Mouse (Mus musculus): ENCODE results near the gene Olfr698. TPM values are rescaled to one million over a fixed set of nuclear protein-coding genes. Genes with fewer than 3 reads are reported as not detected.
"Not testable (repeated sequence)": the region's sequence is repeated elsewhere in the genome, so short reads cannot be mapped to it uniquely, and the experiment has no call there.

Gene Olfr698
- not detected in 2 replicates for polyA plus RNA-seq (2014; fragmentation: Nextera tagmentation; extraction: Ambion mirVana)

DNA sequence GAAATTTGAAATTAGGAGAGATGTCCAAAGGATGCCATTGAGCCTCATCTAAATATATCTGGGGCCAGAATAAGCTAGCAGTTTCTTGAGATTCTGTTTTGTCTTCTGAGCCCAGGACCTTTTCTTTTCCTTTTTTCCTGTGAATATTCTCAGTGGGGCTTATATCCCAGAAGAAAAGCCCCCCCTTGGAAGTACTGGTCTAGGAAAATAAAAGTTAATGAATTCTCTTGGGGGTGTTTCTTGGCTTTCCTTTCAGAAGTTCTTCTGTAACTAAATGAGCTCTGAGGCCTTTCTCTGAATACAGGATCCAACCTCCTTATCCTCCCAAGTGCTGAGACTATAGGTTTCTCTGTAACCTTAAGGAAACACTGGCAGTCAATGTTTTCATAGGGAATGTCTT is at the start of gene Olfr698:
Olfr698 (minus strand) TSS at position 101 of the 400 bp plus-strand sequence.
- ATAC-seq (replicated peaks; ENCODE audit: low FRiP score) (no peak), DNase-seq (ENCODE audit: low spot score) (no peak)
- H3K4me1 ChIP-seq (replicated peaks; ENCODE audit: control insufficient read depth, insufficient read depth, low read length), result no peaks in the 10 kb centered on the region
- H3K9me3 ChIP-seq (ENCODE audit: control insufficient read depth, low read length), result no peaks in the 10 kb centered on the region
- no peaks in the 10 kb centered on the region for H3K36me3 ChIP-seq (ENCODE audit: control insufficient read depth, insufficient read depth, low read length)
- no peak within 1 kb of the TSS for H3K27ac ChIP-seq (ENCODE audit: low read depth, low read length)
- H3K4me3 ChIP-seq (ENCODE audit: low read depth, low read length), result no peak within 1 kb of the TSS
- H3K27me3 ChIP-seq (ENCODE audit: control insufficient read depth, insufficient read depth, low read length), result no peaks in the 10 kb centered on the region
- H3K9ac ChIP-seq (ENCODE audit: low read length), result no peak within 1 kb of the TSS
- no peak within 1 kb of the TSS for H3K4me2 ChIP-seq (ENCODE audit: low read depth, low read length, severe bottlenecking)

DNA sequence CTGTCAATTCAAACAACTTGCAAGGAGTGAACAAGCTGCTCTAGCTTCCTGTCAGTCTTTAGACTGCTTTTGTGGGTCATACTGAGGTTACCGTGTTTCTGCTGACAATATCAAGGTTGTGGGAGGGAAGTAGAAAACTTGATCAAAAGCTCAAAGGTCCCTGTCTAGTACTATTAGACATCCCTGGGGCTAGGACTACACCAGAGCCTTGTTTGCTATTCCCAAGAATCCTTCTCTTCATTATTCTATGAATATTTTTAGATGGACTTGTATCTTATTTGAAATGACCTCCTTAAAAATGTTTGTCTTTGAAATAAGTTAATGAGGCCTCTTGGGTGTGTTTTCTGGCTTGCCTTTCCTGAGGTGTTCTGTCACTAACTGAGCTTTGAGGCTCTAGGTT is 37.9 kb upstream of the Olfr698 start, which contains the start of gene Olfr699:
Olfr699 (minus strand) TSS at position 101 of the 400 bp plus-strand sequence.
- no peak for ATAC-seq (replicated peaks; ENCODE audit: low FRiP score)
- WGBS, result 90% methylated on average over 1 of the region's 1 CpGs
- no peak within 1 kb of the TSS for H3K27ac ChIP-seq (ENCODE audit: low read depth, low read length)

DNA sequence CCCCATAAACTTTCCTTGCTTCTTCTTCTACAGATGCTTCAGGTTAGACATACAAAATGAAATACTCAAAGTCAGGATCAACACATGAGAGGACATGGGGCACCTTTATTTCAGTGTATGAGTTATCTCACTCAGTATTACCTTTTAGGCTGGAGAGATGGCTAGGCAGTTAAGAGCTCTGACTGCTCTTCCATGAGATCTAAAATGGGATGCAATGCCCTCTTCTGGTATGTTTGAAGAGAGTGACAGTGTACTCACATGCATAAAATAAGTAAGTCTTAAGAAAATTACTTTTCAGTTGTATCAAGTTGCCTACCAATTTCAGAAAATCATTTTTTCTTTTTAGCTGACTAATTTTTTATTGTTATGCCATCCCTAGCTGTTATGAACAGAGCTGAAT is 33.1 kb upstream of the Olfr698 start:
- no peak overlapping the region for H3K4me2 ChIP-seq (ENCODE audit: low read depth, low read length, severe bottlenecking)
- H3K27me3 ChIP-seq (ENCODE audit: control insufficient read depth, insufficient read depth, low read length), result no peaks in the 10 kb centered on the region
- H3K27ac ChIP-seq (ENCODE audit: low read depth, low read length), result no peak overlapping the region
- H3K4me1 ChIP-seq (replicated peaks; ENCODE audit: control insufficient read depth, insufficient read depth, low read length), result no peaks in the 10 kb centered on the region
- no peak overlapping the region for H3K9ac ChIP-seq (ENCODE audit: low read length)
- no peak for DNase-seq (ENCODE audit: low spot score)
- no peaks in the 10 kb centered on the region for H3K9me3 ChIP-seq (ENCODE audit: control insufficient read depth, low read length)
- no peak overlapping the region for H3K4me3 ChIP-seq (ENCODE audit: low read depth, low read length)
- no peaks in the 10 kb centered on the region for H3K36me3 ChIP-seq (ENCODE audit: control insufficient read depth, insufficient read depth, low read length)
- no peak for ATAC-seq (replicated peaks; ENCODE audit: low FRiP score)

More for the DNA sequence above, 37.9 kb upstream of the Olfr698 start, which contains the start of gene Olfr699:
- no peaks in the 10 kb centered on the region for H3K27me3 ChIP-seq (ENCODE audit: control insufficient read depth, insufficient read depth, low read length)
- no peaks in the 10 kb centered on the region for H3K4me1 ChIP-seq (replicated peaks; ENCODE audit: control insufficient read depth, insufficient read depth, low read length)
- no peak within 1 kb of the TSS for H3K9ac ChIP-seq (ENCODE audit: low read length)
- no peak within 1 kb of the TSS for H3K4me2 ChIP-seq (ENCODE audit: low read depth, low read length, severe bottlenecking)
- H3K36me3 ChIP-seq (ENCODE audit: control insufficient read depth, insufficient read depth, low read length), result no peaks in the 10 kb centered on the region
- H3K9me3 ChIP-seq (ENCODE audit: control insufficient read depth, low read length), result no peaks in the 10 kb centered on the region
- H3K4me3 ChIP-seq (ENCODE audit: low read depth, low read length), result no peak within 1 kb of the TSS
- DNase-seq (ENCODE audit: low spot score), result no peak

DNA sequence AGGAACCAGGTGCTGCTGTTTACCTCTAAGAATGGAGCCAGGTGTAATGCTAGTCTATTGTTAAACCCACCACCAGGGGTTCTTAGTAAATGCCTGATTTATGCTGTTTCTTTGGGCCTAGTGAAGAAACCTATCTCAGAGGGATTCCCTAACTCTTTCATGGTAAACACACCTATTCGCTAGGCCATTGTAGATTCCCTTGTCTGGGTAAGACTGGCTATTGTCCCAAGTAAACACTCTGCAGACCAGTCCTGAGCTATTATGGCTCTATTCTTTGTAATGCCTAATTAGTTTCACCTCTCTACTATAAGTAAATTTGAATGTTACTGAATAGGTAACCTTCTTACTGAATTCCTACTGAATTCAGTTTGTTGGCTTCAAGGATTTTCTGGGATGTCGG is 5.8 kb upstream of the Olfr698 start:
- 84% methylated on average over 2 of the region's 2 CpGs for WGBS
- not testable (repeated sequence) for H3K4me3 ChIP-seq (ENCODE audit: low read depth, low read length); ATAC-seq (replicated peaks; ENCODE audit: low FRiP score); H3K27me3 ChIP-seq (ENCODE audit: control insufficient read depth, insufficient read depth, low read length); DNase-seq (ENCODE audit: low spot score); H3K9ac ChIP-seq (ENCODE audit: low read length); H3K36me3 ChIP-seq (ENCODE audit: control insufficient read depth, insufficient read depth, low read length); H3K4me1 ChIP-seq (replicated peaks; ENCODE audit: control insufficient read depth, insufficient read depth, low read length); H3K9me3 ChIP-seq (ENCODE audit: control insufficient read depth, low read length); H3K27ac ChIP-seq (ENCODE audit: low read depth, low read length); H3K4me2 ChIP-seq (ENCODE audit: low read depth, low read length, severe bottlenecking)

DNA sequence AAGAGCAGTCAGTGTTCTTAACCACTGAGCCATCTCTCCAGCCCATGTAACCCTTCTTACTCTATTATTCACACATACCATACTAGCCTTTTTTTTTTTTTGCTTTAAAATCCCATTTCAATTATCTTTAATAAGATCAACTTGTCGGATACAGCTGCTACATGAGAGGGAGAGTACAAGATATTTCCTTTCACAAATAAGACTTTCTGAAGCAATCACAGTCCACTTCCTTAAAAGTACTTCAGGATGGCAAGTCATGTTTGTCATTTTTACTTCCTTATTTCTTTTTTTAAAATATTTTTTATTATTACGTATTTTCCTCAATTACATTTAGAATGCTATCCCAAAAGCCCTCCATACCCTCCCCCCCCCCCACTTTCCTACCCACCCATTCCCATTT is 3.6 kb upstream of the Olfr698 start:
- whole genome bisulfite sequencing, result 87% methylated on average over 2 of the region's 2 CpGs
- H3K9me3 ChIP-seq (ENCODE audit: control insufficient read depth, low read length), result no peaks in the 10 kb centered on the region
- no peak overlapping the region for H3K4me2 ChIP-seq (ENCODE audit: low read depth, low read length, severe bottlenecking)
- no peak overlapping the region for H3K9ac ChIP-seq (ENCODE audit: low read length)
- no peaks in the 10 kb centered on the region for H3K36me3 ChIP-seq (ENCODE audit: control insufficient read depth, insufficient read depth, low read length)
- no peak overlapping the region for H3K4me3 ChIP-seq (ENCODE audit: low read depth, low read length)
- no peaks in the 10 kb centered on the region for H3K27me3 ChIP-seq (ENCODE audit: control insufficient read depth, insufficient read depth, low read length)
- no peak for ATAC-seq (replicated peaks; ENCODE audit: low FRiP score)
- DNase-seq (ENCODE audit: low spot score), result no peak
- no peaks in the 10 kb centered on the region for H3K4me1 ChIP-seq (replicated peaks; ENCODE audit: control insufficient read depth, insufficient read depth, low read length)
- no peak overlapping the region for H3K27ac ChIP-seq (ENCODE audit: low read depth, low read length)

DNA sequence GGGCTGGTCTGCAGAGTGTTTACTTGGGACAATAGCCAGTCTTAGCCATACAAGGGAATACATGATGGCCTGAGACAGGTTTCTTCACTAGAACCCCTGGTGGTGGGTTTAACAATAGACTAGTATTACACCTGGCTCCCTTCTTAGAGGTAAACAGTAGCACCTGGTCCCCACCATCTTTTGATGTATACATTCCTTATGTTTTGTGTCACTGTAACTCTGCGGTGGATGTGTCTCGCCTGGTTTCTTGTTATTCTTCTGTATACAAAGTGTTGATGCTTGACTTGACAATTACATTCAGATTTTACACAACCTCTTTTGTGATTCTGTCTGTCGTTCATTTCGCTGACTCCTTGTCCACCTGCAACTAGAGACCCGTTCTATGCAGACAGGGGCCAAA is 9.4 kb downstream of the Olfr698 start:
- Histone ChIP-seq H3K4me3 (ENCODE audit: low read depth, low read length) (no peak overlapping the region), H3K9me3 (ENCODE audit: control insufficient read depth, low read length) (no peaks in the 10 kb centered on the region), H3K9ac (ENCODE audit: low read length) (no peak overlapping the region), H3K27ac (ENCODE audit: low read depth, low read length) (no peak overlapping the region), H3K4me1 (replicated peaks; ENCODE audit: control insufficient read depth, insufficient read depth, low read length) (no peaks in the 10 kb centered on the region), H3K36me3 (ENCODE audit: control insufficient read depth, insufficient read depth, low read length) (no peaks in the 10 kb centered on the region), H3K27me3 (ENCODE audit: control insufficient read depth, insufficient read depth, low read length) (no peaks in the 10 kb centered on the region), H3K4me2 (ENCODE audit: low read depth, low read length, severe bottlenecking) (no peak overlapping the region)
- WGBS, result 96% methylated on average over 5 of the region's 5 CpGs
- DNase-seq (ENCODE audit: low spot score), result no peak
- ATAC-seq (replicated peaks; ENCODE audit: low FRiP score), result no peak

DNA sequence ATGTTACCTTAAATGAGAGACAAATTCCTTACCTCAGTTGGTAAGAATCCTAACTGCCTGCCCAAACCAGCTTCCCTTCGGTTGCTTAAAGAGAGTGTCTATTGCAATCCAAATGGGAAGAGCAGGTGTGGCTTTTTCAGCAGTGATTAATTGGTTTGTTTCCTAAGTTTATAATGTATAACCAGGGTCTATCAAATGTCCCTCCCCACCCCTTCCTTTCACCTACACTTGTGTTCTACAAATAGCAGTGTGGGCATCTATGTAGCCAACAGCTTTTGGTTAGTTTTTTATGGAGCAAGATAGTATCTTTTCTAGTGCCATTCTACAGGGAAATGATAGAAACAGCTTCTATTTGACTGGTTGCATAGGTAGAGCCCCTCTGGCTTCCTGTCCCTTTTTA is 12.9 kb downstream of the Olfr698 start, which contains the start of gene Olfr697:
Olfr697 (minus strand) TSS at position 101 of the 400 bp plus-strand sequence.
- 89% methylated on average over 1 of the region's 1 CpGs for WGBS
- H3K4me3 ChIP-seq (ENCODE audit: low read depth, low read length), result no peak within 1 kb of the TSS

DNA sequence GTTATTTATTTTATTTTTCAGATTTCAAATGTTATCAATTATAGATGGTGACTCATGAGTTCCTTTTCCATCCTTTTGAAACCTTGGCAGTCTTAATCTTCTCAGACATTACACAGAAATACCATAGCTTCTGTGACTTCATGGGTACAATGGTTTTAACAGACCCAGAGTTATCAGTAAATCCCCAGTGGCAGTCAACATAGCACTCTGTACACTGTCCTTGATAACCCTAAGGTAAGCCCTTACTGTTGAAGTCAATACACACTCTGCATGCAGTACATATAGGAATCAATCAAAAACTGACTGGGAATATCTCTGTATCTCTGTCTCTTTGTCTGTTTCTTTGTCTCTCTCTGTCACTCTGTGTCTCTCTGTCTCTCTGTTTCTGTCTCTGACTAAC is 18.2 kb downstream of the Olfr698 start:
- DNase-seq (ENCODE audit: low spot score) (no peak), ATAC-seq (replicated peaks; ENCODE audit: low FRiP score) (no peak)
- Histone ChIP-seq H3K36me3 (ENCODE audit: control insufficient read depth, insufficient read depth, low read length) (no peaks in the 10 kb centered on the region), H3K9me3 (ENCODE audit: control insufficient read depth, low read length) (no peaks in the 10 kb centered on the region; the same call in 1 of the 2 replicates), H3K4me3 (ENCODE audit: low read depth, low read length) (no peak overlapping the region), H3K9ac (ENCODE audit: low read length) (no peak overlapping the region), H3K27ac (ENCODE audit: low read depth, low read length) (no peak overlapping the region), H3K4me2 (ENCODE audit: low read depth, low read length, severe bottlenecking) (no peak overlapping the region), H3K27me3 (ENCODE audit: control insufficient read depth, insufficient read depth, low read length) (no peaks in the 10 kb centered on the region), H3K4me1 (replicated peaks; ENCODE audit: control insufficient read depth, insufficient read depth, low read length) (no peaks in the 10 kb centered on the region)

More for the DNA sequence above, 12.9 kb downstream of the Olfr698 start, which contains the start of gene Olfr697:
- Histone ChIP-seq H3K36me3 (ENCODE audit: control insufficient read depth, insufficient read depth, low read length) (no peaks in the 10 kb centered on the region), H3K9me3 (ENCODE audit: control insufficient read depth, low read length) (no peaks in the 10 kb centered on the region), H3K4me1 (replicated peaks; ENCODE audit: control insufficient read depth, insufficient read depth, low read length) (no peaks in the 10 kb centered on the region), H3K4me2 (ENCODE audit: low read depth, low read length, severe bottlenecking) (no peak within 1 kb of the TSS), H3K27me3 (ENCODE audit: control insufficient read depth, insufficient read depth, low read length) (no peaks in the 10 kb centered on the region), H3K27ac (ENCODE audit: low read depth, low read length) (no peak within 1 kb of the TSS), H3K9ac (ENCODE audit: low read length) (no peak within 1 kb of the TSS)
- no peak for ATAC-seq (replicated peaks; ENCODE audit: low FRiP score)
- no peak for DNase-seq (ENCODE audit: low spot score)

DNA sequence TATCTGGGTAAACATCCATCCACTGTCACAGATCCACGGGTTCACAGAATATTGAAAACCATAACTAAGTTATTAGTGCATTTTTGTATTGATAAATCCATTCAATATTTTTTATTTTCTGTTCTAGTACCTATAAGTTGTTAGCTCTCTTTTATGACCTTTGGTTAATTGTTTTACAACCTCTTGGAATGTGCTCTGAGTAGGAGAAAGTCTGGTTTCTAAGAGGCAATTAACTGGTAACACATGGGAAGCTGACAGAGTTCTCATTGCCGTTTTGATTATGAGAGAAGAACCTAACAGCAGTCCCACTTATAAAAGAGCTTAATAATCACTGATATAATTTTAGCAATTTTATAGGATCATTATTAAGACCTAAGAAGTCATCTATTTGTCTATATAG is 21.5 kb downstream of the Olfr698 start:
- Histone ChIP-seq H3K9me3 (ENCODE audit: control insufficient read depth, low read length) (no peaks in the 10 kb centered on the region; the same call in 1 of the 2 replicates), H3K4me1 (replicated peaks; ENCODE audit: control insufficient read depth, insufficient read depth, low read length) (no peaks in the 10 kb centered on the region), H3K9ac (ENCODE audit: low read length) (no peak overlapping the region), H3K36me3 (ENCODE audit: control insufficient read depth, insufficient read depth, low read length) (no peaks in the 10 kb centered on the region), H3K4me3 (ENCODE audit: low read depth, low read length) (no peak overlapping the region), H3K27ac (ENCODE audit: low read depth, low read length) (no peak overlapping the region), H3K27me3 (ENCODE audit: control insufficient read depth, insufficient read depth, low read length) (no peaks in the 10 kb centered on the region), H3K4me2 (ENCODE audit: low read depth, low read length, severe bottlenecking) (no peak overlapping the region)
- 81% methylated on average over 2 of the region's 2 CpGs for WGBS
- ATAC-seq (replicated peaks; ENCODE audit: low FRiP score) (no peak), DNase-seq (ENCODE audit: low spot score) (no peak)
